Mouse (Mus musculus): ENCODE measurements at regions not wholly inside any gene's neighbourhood (a gene's known extent, or its start where the extent isn't known, plus 50 kb on each side); places are given as distances from the start of the nearest gene placed in this dataset.

DNA sequence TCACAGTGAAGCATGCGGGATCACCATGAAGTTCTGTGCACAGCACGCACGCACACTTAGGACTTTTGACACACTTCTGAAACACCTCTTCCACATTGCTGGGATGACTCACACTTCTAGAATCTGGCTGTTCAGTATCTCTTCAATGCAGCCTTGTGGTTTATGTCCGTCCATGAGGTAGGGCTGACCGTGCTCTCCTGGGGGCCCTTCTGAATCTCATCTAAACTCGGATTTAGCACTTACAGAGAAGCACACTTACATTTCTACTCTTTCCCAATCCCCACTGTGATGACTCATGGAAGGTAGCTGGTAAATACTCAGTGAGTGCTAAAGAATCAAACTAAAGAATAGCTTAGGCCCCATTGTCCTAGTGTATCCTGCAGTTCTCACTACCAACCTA, 142.2 kb upstream of the Rbms1 start:
- Histone ChIP-seq H3K9ac (ENCODE audit: insufficient read depth, low read depth) (no peak overlapping the region), H3K4me3 (replicated peaks in 1 of 3; ENCODE audit: low read depth in 2 of 3, low read length in 2 of 3, poor library complexity in 1 of 3) (no peak overlapping the region), H3K4me2 (ENCODE audit: insufficient read depth, low read depth, poor library complexity, severe bottlenecking) (no peak overlapping the region), H3K9me3 (replicated peaks; ENCODE audit: low read length) (no peaks in the 10 kb centered on the region), H3K79me2 (replicated peaks; ENCODE audit: control insufficient read depth, extremely low read depth, insufficient read depth, poor library complexity, severe bottlenecking) (no peaks in the 10 kb centered on the region), H3K27me3 (replicated peaks) (no peaks in the 10 kb centered on the region), H3K27ac (ENCODE audit: insufficient read depth, low read depth) (no peak overlapping the region), H3K36me3 (replicated peaks in 1 of 2; ENCODE audit: control insufficient read depth in 1 of 2, insufficient read depth in 1 of 2, low read length in 1 of 2) (no peaks in the 10 kb centered on the region), H3K4me1 (ENCODE audit: control insufficient read depth in 1 of 2, insufficient read depth in 2 of 2) (peaks cover 0 to 3% of the 10 kb centered on the region in 2 experiments; a peak in 2 of 4 replicates)
- TF ChIP-seq TCF12 (IDR thresholded peaks at IDR 0.05; ENCODE audit: low read depth, low read length) (no peak), NRF1 (IDR thresholded peaks at IDR 0.05; ENCODE audit: low read depth, low read length) (no peak), KAT2A (IDR thresholded peaks at IDR 0.05; ENCODE audit: insufficient replicate concordance, low read length) (no peak), ZC3H11A (IDR thresholded peaks at IDR 0.05; ENCODE audit: low read depth, low read length) (no peak), ZKSCAN1 (IDR thresholded peaks at IDR 0.05; ENCODE audit: borderline replicate concordance, low read depth, low read length) (no peak), E2F4 (IDR thresholded peaks at IDR 0.05; ENCODE audit: insufficient replicate concordance, low read depth, low read length) (no peak), MXI1 (IDR thresholded peaks at IDR 0.05; ENCODE audit: low read depth, low read length) (no peak), EP300 (IDR thresholded peaks at IDR 0.05; ENCODE audit: low read length) (no peak), CTCF (conservative IDR thresholded peaks at IDR 0.05 in 1 of 2, IDR thresholded peaks at IDR 0.05 in 1 of 2; ENCODE audit: low read depth in 2 of 2, low read length in 2 of 2) (no peak), CHD2 (IDR thresholded peaks at IDR 0.05; ENCODE audit: low read length) (no peak), RAD21 (IDR thresholded peaks at IDR 0.05; ENCODE audit: low read depth, low read length) (no peak), TBP (conservative IDR thresholded peaks at IDR 0.05; ENCODE audit: low read depth, low read length) (no peak), ZMIZ1 (IDR thresholded peaks at IDR 0.05; ENCODE audit: low read depth, low read length) (no peak), PAX5 (IDR thresholded peaks at IDR 0.05; ENCODE audit: low read length) (no peak), IRF4 (IDR thresholded peaks at IDR 0.05; ENCODE audit: low read depth, low read length) (no peak), BHLHE40 (IDR thresholded peaks at IDR 0.05; ENCODE audit: low read depth, low read length) (no peak), RCOR1 (conservative IDR thresholded peaks at IDR 0.05; ENCODE audit: low read depth, low read length) (no peak), GABPA (IDR thresholded peaks at IDR 0.05; ENCODE audit: insufficient replicate concordance, low read depth, low read length) (no peak), USF1 (IDR thresholded peaks at IDR 0.05; ENCODE audit: low read depth, low read length) (no peak)
- dilution Hi-C loops (cut with MboI; ENCODE audit: extremely low pct_ligation_motif_present, extremely low pct_unique_long_range_greater_than_20kb, low sequenced_read_pairs) (no loop called here), in situ Hi-C loops (cut with MboI; ENCODE audit: low pct_ligation_motif_present, low pct_unique_long_range_greater_than_20kb, low sequenced_read_pairs) (no loop called here)
- DNase-seq (ENCODE audit: extremely low read depth): no peak

DNA sequence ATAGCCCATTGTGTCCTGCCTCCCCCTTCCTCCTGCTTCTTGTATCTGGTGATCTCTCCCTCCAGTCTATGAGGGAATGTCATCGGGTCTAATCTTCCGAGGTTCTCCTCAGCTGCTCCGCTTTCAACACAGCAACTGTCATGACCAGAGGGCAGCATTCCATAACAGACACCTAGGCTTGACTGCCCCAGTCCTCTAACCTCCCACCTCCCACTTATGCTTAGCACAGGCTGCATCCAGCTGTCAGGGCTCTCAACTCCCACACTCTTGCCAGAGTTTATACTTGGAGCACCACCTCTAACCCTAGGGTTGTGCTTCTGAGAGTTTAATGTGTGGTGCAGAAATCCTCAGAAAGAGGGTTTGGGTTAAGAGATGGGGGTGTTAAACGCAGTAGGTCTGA, 137.9 kb upstream of the Rbms1 start:
- Histone ChIP-seq H3K27ac (ENCODE audit: insufficient read depth, low read depth) (no peak overlapping the region), H3K79me2 (replicated peaks; ENCODE audit: control insufficient read depth, extremely low read depth, insufficient read depth, poor library complexity, severe bottlenecking) (no peaks in the 10 kb centered on the region), H3K4me1 (ENCODE audit: control insufficient read depth in 1 of 2, insufficient read depth in 2 of 2) (peaks cover 0 to 5% of the 10 kb centered on the region in 2 experiments; a peak in 1 of 4 replicates), H3K4me3 (replicated peaks in 1 of 3; ENCODE audit: low read depth in 2 of 3, low read length in 2 of 3, poor library complexity in 1 of 3) (no peak overlapping the region), H3K4me2 (ENCODE audit: insufficient read depth, low read depth, poor library complexity, severe bottlenecking) (no peak overlapping the region), H3K36me3 (replicated peaks in 1 of 2; ENCODE audit: control insufficient read depth in 1 of 2, insufficient read depth in 1 of 2, low read length in 1 of 2) (no peaks in the 10 kb centered on the region), H3K9ac (ENCODE audit: insufficient read depth, low read depth) (no peak overlapping the region), H3K27me3 (replicated peaks) (no peaks in the 10 kb centered on the region), H3K9me3 (replicated peaks; ENCODE audit: low read length) (no peaks in the 10 kb centered on the region)
- in situ Hi-C loops (cut with MboI; ENCODE audit: low pct_ligation_motif_present, low pct_unique_long_range_greater_than_20kb, low sequenced_read_pairs): no loop called here
- no peak for DNase-seq (ENCODE audit: extremely low read depth)
- dilution Hi-C loops (cut with MboI; ENCODE audit: extremely low pct_ligation_motif_present, extremely low pct_unique_long_range_greater_than_20kb, low sequenced_read_pairs): no loop called here
- TF ChIP-seq MXI1 (IDR thresholded peaks at IDR 0.05; ENCODE audit: low read depth, low read length) (no peak), ZMIZ1 (IDR thresholded peaks at IDR 0.05; ENCODE audit: low read depth, low read length) (no peak), NELFE (IDR thresholded peaks at IDR 0.05; ENCODE audit: low read depth, low read length) (no peak), HCFC1 (IDR thresholded peaks at IDR 0.05; ENCODE audit: low read depth, low read length) (no peak), MAX (IDR thresholded peaks at IDR 0.05; ENCODE audit: low read length) (no peak)
